Mouse (Mus musculus) limb, embryonic 13.5 days (tissue): ENCODE measurements at regions not wholly inside any gene's neighbourhood (a gene's known extent, or its start where the extent isn't known, plus 50 kb on each side); places are given as distances from the start of the nearest gene placed in this dataset.

Source experiments
- ATAC-seq: fragments of 200-750 bp; cut with Nextera tagmentation; 2 replicates; pipeline ENCODE4 v1.8.0; 2017; ENCODE audit warnings: low read depth, moderate number of reproducible peaks, moderate TSS enrichment; ENCODE audit not compliant: low FRiP score
- H3K27ac ChIP-seq: fragments of 300-500 bp; sonication (generic); 2 replicates; pipeline ENCODE4 v1.5.1; 2015; ENCODE audit warnings: inconsistent platforms, mild to moderate bottlenecking, moderate library complexity
- H3K27me3 ChIP-seq: fragments of 300-500 bp; sonication (generic); 2 replicates; pipeline ENCODE4 v1.6.1; 2015; ENCODE audit warnings: mild to moderate bottlenecking, inconsistent platforms
- H3K36me3 ChIP-seq: fragments of 300-500 bp; sonication (generic); 2 replicates; pipeline ENCODE4 v1.6.1; 2015; ENCODE audit warnings: inconsistent platforms, mild to moderate bottlenecking, moderate library complexity
- H3K4me1 ChIP-seq: fragments of 300-500 bp; sonication (generic); 2 replicates; pipeline ENCODE4 v1.6.1; 2015; ENCODE audit warnings: inconsistent platforms
- H3K4me2 ChIP-seq: fragments of 300-500 bp; sonication (generic); replicated peaks from 2 replicates; pipeline ENCODE4 v1.6.1; 2015; ENCODE audit warnings: inconsistent platforms, mild to moderate bottlenecking, moderate library complexity
- H3K4me3 ChIP-seq: fragments of 300-500 bp; sonication (generic); 2 replicates; pipeline ENCODE4 v1.5.1; 2015; ENCODE audit warnings: moderate library complexity, mild to moderate bottlenecking, inconsistent platforms
- H3K9ac ChIP-seq: fragments of 300-500 bp; sonication (generic); 2 replicates; pipeline ENCODE4 v1.6.1; 2015; ENCODE audit warnings: mild to moderate bottlenecking, inconsistent platforms
- H3K9me3 ChIP-seq: fragments of 300-500 bp; sonication (generic); 2 replicates; pipeline ENCODE4 v1.6.1; 2016; ENCODE audit warnings: inconsistent platforms
- WGBS: fragments of 180-500 bp; shearing (Covaris S2); methylation state at CpG from one replicate; pipeline ENCODE4 v1.1.7; 2015; 5-methylcytosine and 5-hydroxymethylcytosine counted together

DNA sequence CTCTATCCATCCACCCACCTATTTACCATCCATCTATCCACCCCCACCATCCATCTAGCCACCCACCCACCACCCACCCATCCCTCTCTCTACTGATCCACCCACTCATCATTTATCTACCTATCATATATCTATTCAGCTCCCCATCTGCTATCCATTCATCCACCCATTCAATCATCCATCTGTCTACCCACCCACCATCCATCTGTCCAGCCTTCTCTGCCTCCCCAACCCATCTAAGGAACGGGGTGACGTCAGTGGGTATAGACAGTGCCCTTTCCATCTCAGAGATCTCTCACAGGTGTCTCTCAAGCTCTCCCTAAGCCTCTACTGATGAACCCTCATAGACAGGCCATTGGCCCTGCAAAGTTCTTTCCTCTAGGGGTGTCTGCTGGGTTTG lies 67.5 kb upstream of the Ccnd1 start:
- Histone ChIP-seq H3K27me3 (no peaks in the 10 kb centered on the region), H3K4me3 (no peak overlapping the region), H3K36me3 (no peaks in the 10 kb centered on the region), H3K4me2 (no peak overlapping the region), H3K9me3 (no peaks in the 10 kb centered on the region), H3K9ac (no peak overlapping the region), H3K4me1 (no peaks in the 10 kb centered on the region), H3K27ac (no peak overlapping the region)
- WGBS: 80% methylated on average over 2 of the region's 2 CpGs
- no peak for ATAC-seq

DNA sequence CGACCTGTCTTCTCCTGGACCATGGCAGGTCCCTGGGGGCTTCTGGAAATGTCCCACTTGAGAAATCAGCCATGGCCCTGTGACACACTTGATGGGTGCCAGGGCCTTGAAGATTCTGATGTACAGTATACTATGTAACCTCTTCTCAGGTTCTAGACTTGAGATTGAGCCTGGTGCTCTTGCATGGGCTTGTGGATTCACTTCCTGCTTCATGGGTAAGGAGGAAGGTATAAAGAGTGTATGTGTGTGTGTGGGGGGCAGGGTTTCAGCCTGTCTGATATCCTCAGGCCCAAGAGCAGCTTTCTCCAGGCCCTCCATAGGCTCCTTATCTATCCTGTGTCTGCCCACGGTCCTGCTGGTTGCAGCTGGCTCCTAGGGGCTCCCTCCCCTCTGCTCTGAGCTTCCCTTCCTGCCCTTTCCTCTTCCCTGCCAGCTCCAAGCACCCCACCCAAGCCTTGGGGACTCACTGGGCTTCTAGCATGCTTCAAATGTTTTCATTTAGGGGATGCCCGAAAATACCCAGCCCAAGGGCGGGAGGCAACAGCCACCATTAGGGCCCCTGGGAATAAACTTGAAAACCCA lies 61.9 kb upstream of the Ccnd1 start:
- Histone ChIP-seq H3K36me3 (no peaks in the 10 kb centered on the region), H3K27ac (no peak overlapping the region), H3K9ac (no peak overlapping the region; the same call in 1 of the 2 replicates), H3K27me3 (no peaks in the 10 kb centered on the region), H3K9me3 (no peaks in the 10 kb centered on the region), H3K4me3 (no peak overlapping the region), H3K4me1 (peaks cover 6% of the 10 kb centered on the region; the same call in 1 of the 2 replicates), H3K4me2 (no peak overlapping the region)
- ATAC-seq: no peak
- 62% methylated on average over 4 of the region's 4 CpGs for WGBS

DNA sequence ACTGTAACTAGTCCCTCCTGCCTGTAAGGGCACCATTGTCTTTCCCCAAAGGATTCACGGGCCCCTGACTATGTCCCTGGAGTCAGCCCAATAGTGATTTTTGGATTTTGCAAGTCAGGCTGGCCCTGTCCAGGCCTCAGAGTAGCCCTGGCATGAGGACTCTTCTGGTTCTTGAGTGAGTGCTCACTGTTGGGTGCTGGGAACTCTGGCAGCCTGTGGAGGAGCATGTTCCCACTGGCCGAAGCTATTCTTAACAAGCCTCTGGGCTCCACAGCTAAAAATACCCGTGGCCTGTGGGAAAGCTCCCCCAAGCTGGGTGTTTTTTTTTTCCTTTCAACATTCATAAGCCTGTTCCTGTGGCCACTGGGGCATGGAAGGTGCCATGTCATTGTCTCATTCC lies 60.0 kb upstream of the Ccnd1 start:
- Histone ChIP-seq H3K36me3 (no peaks in the 10 kb centered on the region), H3K4me2 (no peak overlapping the region), H3K4me1 (peaks cover 6% of the 10 kb centered on the region; the same call in 1 of the 2 replicates), H3K9ac (no peak overlapping the region), H3K4me3 (no peak overlapping the region), H3K9me3 (no peaks in the 10 kb centered on the region), H3K27me3 (no peaks in the 10 kb centered on the region), H3K27ac (no peak overlapping the region)
- 63% methylated on average over 3 of the region's 3 CpGs for WGBS
- ATAC-seq: no peak

DNA sequence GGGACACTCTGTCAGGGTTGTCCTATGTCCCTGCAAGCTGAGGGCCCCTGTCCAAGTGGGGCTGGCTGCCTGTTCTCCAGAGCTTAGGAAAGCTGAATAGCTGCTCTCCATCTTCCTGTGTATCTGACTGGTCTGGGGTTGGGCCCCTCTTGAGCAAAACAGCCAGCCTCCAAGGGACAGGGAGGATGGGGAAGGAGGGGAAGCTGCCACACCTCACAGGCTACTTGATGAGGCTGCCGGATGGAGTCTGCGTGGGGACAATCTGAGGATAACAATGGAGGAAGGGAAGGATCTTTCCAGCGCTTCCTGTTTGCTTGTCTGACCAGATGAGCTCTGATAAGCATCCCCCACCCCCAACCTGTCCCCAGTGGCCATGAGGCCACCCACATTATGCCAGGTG lies 57.1 kb upstream of the Ccnd1 start:
- no peak for ATAC-seq
- WGBS: 30% methylated on average over 3 of the region's 3 CpGs
- Histone ChIP-seq H3K4me3 (no peak overlapping the region), H3K9me3 (no peaks in the 10 kb centered on the region), H3K4me1 (peaks cover 5% of the 10 kb centered on the region; the same call in 1 of the 2 replicates), H3K36me3 (no peaks in the 10 kb centered on the region), H3K4me2 (no peak overlapping the region), H3K9ac (no peak overlapping the region), H3K27me3 (no peaks in the 10 kb centered on the region), H3K27ac (no peak overlapping the region)

DNA sequence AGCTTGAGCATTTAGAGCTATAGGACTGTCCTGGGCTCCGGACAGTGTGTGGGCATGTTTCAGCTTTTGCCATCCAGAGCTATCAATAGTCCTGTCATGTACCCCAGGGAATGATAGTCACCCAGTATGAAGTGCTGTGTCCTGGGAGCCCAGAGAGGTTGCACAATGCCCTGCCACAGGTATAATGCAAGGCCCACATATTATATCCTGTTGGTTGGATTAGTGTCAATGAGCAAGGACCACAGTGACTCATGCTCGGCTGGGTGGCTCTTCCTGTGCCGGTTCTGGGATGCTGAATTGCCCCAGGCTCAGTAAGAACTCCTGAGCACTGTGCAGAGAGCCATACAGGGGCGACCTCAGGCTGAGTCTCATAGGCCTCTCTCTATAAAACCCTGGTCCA lies 54.5 kb upstream of the Ccnd1 start:
- no peak for ATAC-seq
- Histone ChIP-seq H3K27me3 (no peaks in the 10 kb centered on the region), H3K9me3 (no peaks in the 10 kb centered on the region), H3K9ac (no peak overlapping the region), H3K27ac (no peak overlapping the region), H3K4me1 (no peaks in the 10 kb centered on the region), H3K4me2 (no peak overlapping the region), H3K4me3 (no peak overlapping the region), H3K36me3 (no peaks in the 10 kb centered on the region)
- WGBS: 73% methylated on average over 4 of the region's 4 CpGs

DNA sequence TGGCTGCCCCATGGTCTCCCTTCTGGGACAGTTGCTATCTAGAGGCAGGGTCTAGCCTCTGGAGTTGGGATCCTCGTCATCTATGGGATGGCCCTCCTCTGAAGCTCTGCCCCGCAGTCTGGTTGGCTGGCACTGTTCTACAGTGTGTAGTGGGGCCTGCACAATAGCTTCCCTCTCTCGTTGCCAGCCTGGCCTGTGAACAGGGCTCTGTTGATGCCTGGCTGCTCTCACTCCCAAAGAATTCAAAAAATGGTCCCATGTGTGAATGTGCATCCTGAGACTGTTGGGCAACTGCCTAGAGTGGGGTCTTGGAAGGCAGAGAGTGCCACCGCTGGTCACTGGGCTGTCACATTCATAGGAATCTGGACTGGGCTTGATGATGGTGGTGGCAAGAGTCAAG lies 53.8 kb upstream of the Ccnd1 start:
- Histone ChIP-seq H3K27ac (no peak overlapping the region), H3K9ac (no peak overlapping the region), H3K9me3 (no peaks in the 10 kb centered on the region), H3K36me3 (no peaks in the 10 kb centered on the region), H3K27me3 (no peaks in the 10 kb centered on the region), H3K4me1 (no peaks in the 10 kb centered on the region), H3K4me3 (no peak overlapping the region), H3K4me2 (no peak overlapping the region)
- ATAC-seq: no peak
- 75% methylated on average over 4 of the region's 4 CpGs for WGBS

DNA sequence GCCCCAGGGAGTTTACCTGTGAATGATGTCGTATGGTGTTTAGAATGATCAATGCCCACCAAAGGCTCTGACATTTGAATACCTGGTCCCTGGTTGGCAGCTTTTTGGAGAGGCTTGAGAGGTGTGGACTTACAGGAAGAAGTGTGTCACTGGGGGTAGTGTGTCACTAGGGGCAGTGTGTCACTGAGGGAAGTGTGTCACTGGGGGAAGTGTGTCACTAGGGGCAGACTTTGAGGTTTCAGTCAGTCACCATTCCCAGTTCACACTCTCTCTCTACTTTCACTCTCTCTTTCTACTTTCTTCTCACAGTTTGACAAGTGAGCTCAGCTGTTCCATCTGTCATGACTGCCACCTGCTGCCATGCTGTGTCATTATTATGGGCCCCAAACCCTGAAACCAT lies 52.0 kb upstream of the Ccnd1 start:
- Histone ChIP-seq H3K4me1 (no peaks in the 10 kb centered on the region), H3K27me3 (no peaks in the 10 kb centered on the region), H3K9ac (no peak overlapping the region), H3K4me3 (no peak overlapping the region), H3K9me3 (no peaks in the 10 kb centered on the region), H3K36me3 (no peaks in the 10 kb centered on the region), H3K4me2 (no peak overlapping the region), H3K27ac (no peak overlapping the region)
- WGBS: 88% methylated on average over 1 of the region's 1 CpGs
- no peak for ATAC-seq
